Mouse (Mus musculus) large intestine, adult 2 months (tissue): Measurements from ENCODE around the gene Slc6a3. TPM values are rescaled to one million over a fixed set of nuclear protein-coding genes. Genes with fewer than 3 reads are reported as not detected.

Experiments
- DNase-seq: peaks from one replicate; pipeline ENCODE4 v3.0.0-alpha.2; 2012; ENCODE audit warnings: low read depth, low spot score
- WGBS: fragments of 180-500 bp; shearing (Covaris S2); methylation state at CpG from one replicate; pipeline ENCODE4 v1.1.7; 2018; 5-methylcytosine and 5-hydroxymethylcytosine counted together
- polyA plus RNA-seq: library from polyadenylated mRNA; depleted of rRNA; stranded (reverse); fragments of >200 nt; gene quantifications from 2 replicates; pipeline ENCODE4 v1.2.3, GENCODE M21; 2012; rRNA removed

The Slc6a3 gene
- polyA plus RNA-seq: 0.07 TPM in 1 of 2 replicates, not detected in the other

- peak; percentile 3 for DNase-seq
- WGBS: under 1% methylated on average over 26 of the region's 26 CpGs
These were observed at the start of gene Slc6a3 for GRCm38 (mm10) chr13:73536403-73536821. Slc6a3 (plus strand) TSS chr13:73536747.

DNA sequence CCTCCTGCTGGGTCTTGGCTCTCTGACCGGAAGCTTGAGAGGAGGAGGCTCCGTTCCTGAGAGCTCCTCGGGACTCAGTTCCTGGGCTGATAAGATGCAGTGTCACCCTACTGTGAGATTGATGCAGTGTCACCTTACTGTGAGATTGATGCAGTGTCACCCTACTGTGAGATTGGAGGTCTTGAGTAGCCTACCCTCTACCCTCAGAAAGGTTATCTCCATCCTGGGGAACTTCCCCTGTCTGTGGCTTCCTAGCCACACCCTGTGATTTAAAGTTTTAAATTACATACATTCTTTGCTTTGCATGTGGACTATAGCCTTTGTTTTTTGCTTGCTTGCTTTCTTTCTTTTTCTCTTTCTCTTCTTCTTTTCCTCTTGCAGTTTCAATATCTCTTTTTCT lies 48.4 kb upstream of the Slc6a3 start:
- DNase-seq: no peak
- 75% methylated on average over 3 of the region's 3 CpGs for WGBS

GRCm38 (mm10) chr13:73488707-73489106 lies 47.8 kb upstream of the Slc6a3 start:
- DNase-seq: no peak
- WGBS: 80% methylated on average over 9 of the region's 9 CpGs

- DNase-seq: no peak
- WGBS: 83% methylated on average over 3 of the region's 3 CpGs
These were observed 46.6 kb upstream of the Slc6a3 start for GRCm38 (mm10) chr13:73489986-73490385.

DNA sequence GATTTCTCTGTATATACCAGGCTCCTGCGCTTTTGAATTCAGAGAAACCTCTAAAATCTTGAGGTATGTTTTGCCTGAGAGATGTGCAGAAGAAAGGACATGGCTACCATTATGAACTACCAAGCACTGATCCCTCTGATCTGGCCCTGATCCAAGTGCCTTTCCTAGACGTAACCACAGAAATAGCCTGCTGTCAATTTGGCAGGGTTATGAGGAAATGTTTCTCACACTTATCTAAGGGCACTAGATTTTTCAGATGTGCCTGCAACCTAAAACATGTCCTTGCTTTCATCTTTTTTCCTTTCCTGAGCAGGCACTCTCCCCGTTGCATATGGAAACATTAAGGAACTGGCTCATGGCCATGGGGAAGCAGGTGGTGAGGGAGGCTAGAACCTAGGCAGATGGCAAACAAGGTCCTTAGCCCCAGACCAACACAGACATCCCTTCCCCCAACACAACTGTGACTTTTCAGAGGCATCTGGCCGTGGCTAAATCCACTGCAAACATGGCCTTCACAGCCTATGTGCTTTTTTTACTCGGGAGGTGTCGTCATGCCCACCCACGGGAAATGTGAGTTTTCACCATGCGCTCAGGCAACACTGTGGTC lies 45.9 kb upstream of the Slc6a3 start:
- 64% methylated on average over 8 of the region's 8 CpGs for WGBS

GRCm38 (mm10) chr13:73493183-73493582 lies 43.4 kb upstream of the Slc6a3 start:
- DNase-seq: no peak
- 90% methylated on average over 4 of the region's 4 CpGs for WGBS

More for the DNA sequence above, 45.9 kb upstream of the Slc6a3 start:
- no peak for DNase-seq

- DNase-seq: no peak
- 96% methylated on average over 9 of the region's 9 CpGs for WGBS
These were observed 42.0 kb upstream of the Slc6a3 start for GRCm38 (mm10) chr13:73494528-73494927.

DNA sequence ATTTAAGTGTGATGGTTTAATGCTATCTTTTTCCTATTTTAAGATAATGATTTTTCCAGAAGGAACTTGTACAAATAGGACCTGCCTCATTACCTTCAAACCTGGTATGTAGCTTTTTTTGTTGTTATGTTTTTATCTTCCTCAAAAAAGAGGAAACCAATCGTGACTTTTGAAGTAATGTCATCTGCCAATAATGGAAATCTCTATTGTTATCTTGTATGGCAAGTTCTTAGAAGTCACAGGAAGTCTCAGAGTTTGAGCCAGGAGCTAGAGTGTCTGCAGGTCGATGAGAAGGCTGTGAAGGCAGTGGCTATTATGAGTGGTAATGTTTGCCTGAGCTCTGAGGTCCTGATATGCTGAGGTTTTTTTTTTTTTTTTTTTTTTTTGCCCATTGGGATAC lies 40.4 kb upstream of the Slc6a3 start:
- no peak for DNase-seq
- WGBS: 58% methylated on average over 2 of the region's 2 CpGs

DNA sequence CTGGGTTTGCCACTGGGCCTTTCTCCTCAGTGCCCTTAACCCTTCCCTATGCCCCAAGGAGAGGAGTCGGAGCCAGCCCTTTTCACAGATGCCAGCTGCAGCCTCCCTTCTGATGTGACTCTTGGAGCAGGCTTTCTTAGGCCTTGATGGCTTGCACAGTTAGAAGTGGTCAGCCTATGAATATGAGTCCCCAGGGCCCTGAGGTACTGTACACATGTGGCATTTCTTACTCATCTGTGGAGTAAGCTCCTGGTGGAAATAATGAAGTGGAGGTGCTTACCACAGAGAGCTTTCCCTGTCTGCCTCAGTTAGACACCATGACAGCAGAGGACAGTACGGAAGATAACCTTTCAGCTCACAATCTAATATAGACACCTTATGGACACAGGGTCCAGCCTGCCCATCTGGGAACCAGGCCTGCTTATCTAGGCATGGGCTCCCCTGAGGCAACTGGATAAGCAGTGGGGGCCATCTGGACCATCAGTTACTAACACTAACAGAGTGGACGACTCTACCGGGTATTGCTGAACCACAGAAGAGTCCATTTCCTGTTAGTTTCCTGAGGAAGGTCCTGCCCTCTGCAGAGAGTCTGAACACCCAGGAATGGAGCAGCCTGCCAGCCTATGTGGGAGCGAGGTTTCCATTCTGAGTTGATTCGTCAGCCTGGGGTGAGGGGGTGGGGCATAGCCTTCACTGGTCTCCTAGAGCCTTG lies 36.5 kb upstream of the Slc6a3 start:
- no peak for DNase-seq
- 72% methylated on average over 6 of the region's 6 CpGs for WGBS

DNA sequence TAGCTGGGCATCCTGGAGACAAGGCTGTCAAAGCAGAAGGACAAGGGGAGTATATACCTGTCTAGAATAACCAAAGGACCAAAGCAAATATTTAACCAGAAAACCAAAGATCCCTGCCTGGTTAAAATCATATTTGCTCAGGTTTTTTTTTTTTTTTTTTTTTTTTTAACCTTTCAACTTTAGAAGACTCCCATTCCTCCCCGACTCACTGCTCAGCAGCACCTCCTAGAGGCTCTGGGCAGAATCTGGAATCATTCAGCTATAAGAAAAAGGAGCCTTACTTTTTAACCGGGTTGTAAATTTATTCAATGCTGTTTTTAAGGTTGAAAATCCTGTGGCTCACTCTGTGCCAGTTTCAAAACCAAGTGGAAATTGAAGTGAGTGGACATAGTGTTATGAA lies 33.8 kb upstream of the Slc6a3 start:
- peak; percentile 44 for DNase-seq

DNA sequence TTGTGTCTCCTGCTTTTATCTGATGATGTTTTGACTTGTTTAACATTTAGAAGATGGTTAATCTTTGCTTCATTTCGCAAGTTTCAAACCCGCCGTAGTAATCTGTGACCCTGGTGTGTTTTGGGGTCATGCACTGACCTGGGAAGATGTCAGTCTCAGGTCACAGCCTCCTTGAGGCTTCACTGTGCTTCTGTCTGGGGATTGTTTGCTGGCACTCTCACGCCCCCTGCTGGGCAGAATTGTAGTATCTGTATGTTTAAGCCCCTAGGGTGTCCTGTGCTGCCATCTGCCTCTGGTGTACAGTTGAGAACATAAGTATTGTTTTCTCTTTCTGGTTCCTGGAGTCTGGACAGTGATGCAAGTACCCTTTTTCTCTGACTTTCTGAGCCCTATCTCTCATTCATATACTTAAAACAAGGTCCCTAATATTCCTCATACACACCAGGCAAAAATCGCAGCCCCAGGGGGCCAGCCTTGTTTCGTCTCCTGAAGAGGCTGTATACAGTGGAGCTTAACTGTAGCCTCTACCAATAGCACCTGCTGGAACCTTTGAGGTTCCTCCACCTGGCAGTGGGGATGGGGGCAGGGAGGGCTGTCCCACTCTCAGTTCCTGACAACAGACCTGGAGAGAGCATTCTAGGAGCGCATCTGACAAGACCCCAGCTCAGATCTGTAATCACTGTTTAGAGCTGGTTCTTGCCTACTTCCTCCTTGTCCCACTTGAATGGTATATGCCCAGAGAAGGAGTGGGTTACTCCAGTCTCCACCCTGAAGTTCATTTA lies 30.7 kb upstream of the Slc6a3 start:
- DNase-seq: peak; percentile 46
- 70% methylated on average over 7 of the region's 7 CpGs for WGBS

More for the DNA sequence above, 33.8 kb upstream of the Slc6a3 start:
- WGBS: 45% methylated on average over 2 of the region's 2 CpGs

- WGBS: 88% methylated on average over 8 of the region's 8 CpGs
- no peak for DNase-seq
These were observed 27.6 kb upstream of the Slc6a3 start for GRCm38 (mm10) chr13:73508817-73509550.

DNA sequence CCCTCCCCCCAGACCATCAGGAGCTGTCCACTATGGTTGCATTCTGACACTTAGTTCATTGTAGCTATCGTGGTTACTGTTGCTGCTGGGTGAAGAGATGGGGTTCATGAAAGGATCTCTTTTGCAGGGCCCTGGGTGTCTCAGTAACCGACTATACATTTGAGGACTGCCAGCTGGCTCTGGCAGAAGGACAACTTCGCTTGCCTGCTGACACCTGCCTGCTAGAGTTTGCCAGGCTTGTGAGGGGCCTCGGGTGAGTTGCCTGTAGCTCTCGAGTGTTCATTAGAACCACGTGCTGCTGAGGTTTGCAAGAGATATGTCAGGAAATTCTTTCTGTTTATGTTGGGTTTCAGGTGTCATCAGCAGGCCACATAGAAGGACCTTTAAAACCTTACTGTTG lies 26.7 kb upstream of the Slc6a3 start:
- WGBS: 74% methylated on average over 6 of the region's 6 CpGs
- no peak for DNase-seq

DNA sequence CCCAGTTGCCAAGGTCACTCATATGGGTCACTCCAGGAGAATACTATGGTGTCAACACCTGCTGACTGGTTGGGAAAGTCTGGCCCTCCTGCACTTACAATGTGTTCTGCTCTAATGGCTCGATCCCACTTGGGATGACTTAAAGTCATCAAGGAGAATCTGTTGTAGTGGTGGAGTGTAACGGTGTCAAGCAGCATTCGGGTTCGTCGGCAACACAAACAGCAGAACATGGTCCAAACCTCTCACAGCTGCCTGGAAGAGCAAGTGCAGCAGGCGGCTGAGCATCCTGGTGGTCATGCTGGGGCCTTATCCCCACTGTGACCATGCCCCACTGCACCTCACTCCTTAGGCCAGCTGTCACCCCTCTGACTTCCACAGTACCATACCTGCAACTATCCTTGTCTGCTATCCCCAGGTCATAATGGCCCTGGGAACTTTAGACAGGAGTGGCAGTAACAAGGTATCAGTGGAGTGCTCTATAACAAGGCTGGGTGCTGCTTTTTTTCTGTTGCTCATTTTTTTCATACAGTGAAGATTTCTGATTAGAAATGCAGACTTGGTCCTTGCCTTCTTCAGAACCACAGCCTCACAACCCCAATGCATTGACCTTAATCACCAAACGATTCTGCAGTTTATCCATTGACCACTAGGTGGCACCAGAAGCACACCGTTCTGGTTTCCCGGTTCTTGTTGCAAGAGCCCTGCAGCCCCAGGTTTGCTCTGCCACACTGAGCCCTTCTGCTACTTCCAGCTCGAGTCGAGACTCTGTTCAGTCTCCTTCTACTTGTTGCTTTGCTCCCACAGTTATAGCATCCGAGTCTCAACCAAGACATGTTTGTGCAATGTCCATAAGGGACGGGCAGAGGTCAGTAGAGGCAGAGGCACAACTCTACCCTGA lies 23.5 kb upstream of the Slc6a3 start:
- WGBS: 55% methylated on average over 13 of the region's 13 CpGs
- peak; percentile 56 for DNase-seq

DNA sequence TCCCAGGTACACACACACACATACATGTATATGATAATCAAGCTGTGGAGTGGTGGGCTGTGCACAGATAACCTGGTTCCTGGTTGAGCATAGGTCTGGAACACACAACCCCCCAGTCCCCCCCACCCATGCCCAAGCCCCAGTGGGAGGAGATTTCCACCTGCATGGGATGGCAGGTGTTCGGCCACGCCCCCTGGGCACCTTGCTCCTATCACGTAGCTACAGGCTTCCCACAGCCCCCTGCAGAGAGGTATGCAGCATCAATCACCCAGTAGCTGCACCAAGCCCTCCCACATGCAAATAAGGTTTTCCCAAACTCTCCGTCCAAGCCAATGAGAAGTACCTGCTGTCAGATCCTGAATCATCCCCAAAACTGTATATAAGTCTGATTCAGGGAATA lies 19.7 kb upstream of the Slc6a3 start:
- no peak for DNase-seq
- 75% methylated on average over 4 of the region's 4 CpGs for WGBS

DNA sequence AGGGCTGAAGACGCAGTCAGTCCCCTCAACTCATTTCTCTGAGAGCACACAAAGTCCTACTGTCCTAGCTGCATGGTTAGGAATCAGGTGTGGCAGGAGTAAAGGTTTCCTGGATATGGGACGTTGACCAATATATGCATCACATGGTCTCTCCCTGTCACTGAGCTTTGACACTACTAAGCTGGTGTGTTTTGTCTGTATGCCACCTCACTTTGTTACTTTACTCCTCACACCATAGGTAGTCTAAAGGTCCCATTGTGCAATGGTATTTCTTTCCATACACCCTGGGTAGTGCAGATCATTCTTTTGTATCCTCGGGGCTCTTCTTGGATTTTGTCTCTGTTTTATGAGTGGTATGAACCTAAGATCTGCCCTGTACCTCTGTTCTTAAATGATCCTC lies 2.8 kb upstream of the Slc6a3 start:
- WGBS: 61% methylated on average over 3 of the region's 3 CpGs
- no peak for DNase-seq

- 56% methylated on average over 3 of the region's 3 CpGs for WGBS
- DNase-seq: no peak
These were observed 1.3 kb upstream of the Slc6a3 start for GRCm38 (mm10) chr13:73535287-73535686.

- 13% methylated on average over 13 of the region's 13 CpGs for WGBS
These were observed 277 bp downstream of the Slc6a3 start for GRCm38 (mm10) chr13:73536824-73537223.

DNA sequence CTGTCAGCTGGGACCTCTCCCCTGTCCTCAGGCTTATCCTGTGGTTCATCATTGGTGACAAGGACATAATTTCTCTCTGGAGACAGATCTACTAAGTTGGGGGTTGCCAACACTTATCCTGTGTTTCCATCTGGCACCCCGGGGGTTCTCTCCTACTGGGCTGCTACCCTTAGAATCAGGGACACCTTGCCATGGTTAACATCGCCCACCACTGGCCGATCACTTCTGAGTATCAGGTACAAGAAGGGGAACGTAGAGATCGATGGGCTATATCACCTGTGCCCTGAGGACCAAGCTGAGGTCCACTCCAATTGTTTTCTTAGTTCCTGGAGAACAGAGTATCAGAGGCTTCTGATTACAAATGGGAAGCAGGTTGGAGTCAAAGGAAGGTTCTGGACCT lies 27.7 kb downstream of the Slc6a3 start:
- 87% methylated on average over 5 of the region's 5 CpGs for WGBS
- DNase-seq: no peak

More at GRCm38 (mm10) chr13:73536824-73537223, 277 bp downstream of the Slc6a3 start:
- no peak for DNase-seq
